Mouse (Mus musculus) E14TG2a.4 (cell line): ENCODE results near the gene Abhd2.

Experiments used
- CTCF ChIP-seq: conservative IDR thresholded peaks from 2 replicates; pipeline ENCODE4 v1.5.1; 2014; ENCODE audit warnings: low read length
- NANOG ChIP-seq: IDR thresholded peaks from 2 replicates; pipeline ENCODE4 v1.6.1; 2014; ENCODE audit warnings: borderline replicate concordance, low read length, mixed read lengths

DNA sequence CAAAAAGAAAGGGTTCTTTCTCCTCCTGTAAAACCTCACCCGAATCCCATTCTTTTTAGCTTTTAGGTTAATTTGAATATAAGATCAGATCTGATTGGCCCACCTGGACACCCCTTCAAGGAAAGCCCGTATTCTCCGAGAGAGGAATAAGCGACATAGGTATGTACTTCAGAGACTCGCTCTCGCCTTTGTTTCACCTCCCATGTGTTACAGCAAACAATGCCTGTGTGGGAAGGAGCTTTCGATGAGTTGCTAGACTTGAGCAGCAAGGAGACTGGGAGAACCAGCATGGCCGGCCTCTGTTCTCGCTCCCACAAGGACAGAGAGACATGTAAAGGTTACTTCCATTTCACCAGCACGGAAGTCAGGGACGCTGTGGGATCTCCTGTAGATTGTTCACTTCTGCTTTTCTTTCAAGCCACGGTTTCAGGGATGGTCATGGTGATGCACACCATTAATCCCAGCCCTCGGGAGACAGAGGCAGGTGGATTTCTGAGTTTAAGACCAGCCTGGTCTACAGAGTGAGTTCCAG, 21.5 kb downstream of the Abhd2 start:
- TF ChIP-seq CTCF = no peak
- TF ChIP-seq NANOG = no peak
